Mouse (Mus musculus) R1 (cell line): ENCODE results near the gene Zfp454.

Experiments used
- DNase-seq: peaks from one replicate; pipeline ENCODE4 v3.0.0-alpha.2; 2018; ENCODE audit warnings: low read depth, low spot score

Zfp454 gene

GRCm38 (mm10) chr11:50841023-50841735 lies 46.3 kb downstream of the Zfp454 start, which contains the start of gene Zfp879:
TSS of gene Zfp879 (minus strand) at chr11:50841552.
- DNase-seq = peak; percentile 93

- no peak for DNase-seq
Measured at GRCm38 (mm10) chr11:50835727-50836126, 51.7 kb downstream of the Zfp454 start.

- DNase-seq = peak; percentile 89
Measured at GRCm38 (mm10) chr11:50827010-50827953, 60.2 kb downstream of the Zfp454 start, which contains the start of gene Zfp354c. TSS of gene Zfp354c (minus strand) at chr11:50827724.

- no peak for DNase-seq
Measured at GRCm38 (mm10) chr11:50826214-50826613, 61.2 kb downstream of the Zfp454 start.
